Mouse (Mus musculus) layer of hippocampus, adult 18-20 months (tissue): Measurements from ENCODE around the gene Cdk2. TPM values are rescaled to one million over a fixed set of nuclear protein-coding genes. Genes with fewer than 3 reads are reported as not detected.
"Not testable (repeated sequence)": the region's sequence is repeated elsewhere in the genome, so short reads cannot be mapped to it uniquely, and the experiment has no call there.

Experiments used
- DNase-seq, 2 experiments: peaks; one replicate each; pipeline ENCODE4 v3.0.0; 2022; ENCODE audit warnings: low spot score in 2 of 2
- long read RNA-seq: library from polyadenylated mRNA; stranded (forward); transcript quantifications from one replicate; pipeline ENCODE4 v2.0.0, GENCODE M21; 2021
- total RNA-seq, 2 experiments: library from RNA; stranded (reverse); gene quantifications; 2 replicates each; pipeline ENCODE4 v1.2.3; 2021

The Cdk2 gene
- total RNA-seq: 1 to 10 TPM; 1.4 to 2.6 TPM
- long read RNA-seq, partial matches to known transcripts: 0 of 1 reads
- long read RNA-seq, other reads (novel, unspliced or antisense): 0 of 1 reads

GRCm38 (mm10) chr10:128704491-128705316 lies at the start of gene Cdk2:
Gene Cdk2 (minus strand): TSS chr10:128705031.
- DNase-seq: peak; percentile 70 to 84

DNA sequence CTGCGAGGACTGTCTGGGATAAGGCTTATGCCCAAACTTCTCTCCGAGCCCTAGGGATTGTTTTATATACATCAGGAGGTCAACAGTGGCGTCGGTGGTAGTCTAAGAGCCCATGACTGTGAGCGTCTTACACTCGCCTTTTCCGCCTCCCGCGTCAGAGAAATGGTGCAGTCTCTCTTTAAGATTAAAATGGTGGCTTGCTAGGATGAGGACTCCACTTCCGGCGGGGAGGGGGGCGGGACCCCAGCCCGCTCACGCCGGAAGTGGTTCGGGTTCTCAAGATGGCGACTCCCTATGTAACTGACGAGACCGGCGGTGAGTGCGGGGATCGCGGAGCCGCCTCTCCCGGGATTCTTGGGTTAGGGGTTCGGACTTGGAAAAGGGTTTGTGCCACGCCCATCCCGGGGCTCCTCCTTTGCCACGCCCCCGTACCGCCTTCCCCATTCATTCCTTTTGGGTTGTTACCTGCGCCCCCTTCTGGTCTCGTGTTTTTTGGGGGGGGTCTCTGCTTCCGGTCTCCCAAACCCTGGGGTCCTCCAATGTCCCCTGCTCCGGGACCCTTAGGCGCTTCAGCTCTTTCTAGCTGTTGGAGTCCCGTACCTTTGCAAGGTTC lies 43.5 kb upstream of the Cdk2 start:
- peak; percentile 71 to 86 for DNase-seq

DNA sequence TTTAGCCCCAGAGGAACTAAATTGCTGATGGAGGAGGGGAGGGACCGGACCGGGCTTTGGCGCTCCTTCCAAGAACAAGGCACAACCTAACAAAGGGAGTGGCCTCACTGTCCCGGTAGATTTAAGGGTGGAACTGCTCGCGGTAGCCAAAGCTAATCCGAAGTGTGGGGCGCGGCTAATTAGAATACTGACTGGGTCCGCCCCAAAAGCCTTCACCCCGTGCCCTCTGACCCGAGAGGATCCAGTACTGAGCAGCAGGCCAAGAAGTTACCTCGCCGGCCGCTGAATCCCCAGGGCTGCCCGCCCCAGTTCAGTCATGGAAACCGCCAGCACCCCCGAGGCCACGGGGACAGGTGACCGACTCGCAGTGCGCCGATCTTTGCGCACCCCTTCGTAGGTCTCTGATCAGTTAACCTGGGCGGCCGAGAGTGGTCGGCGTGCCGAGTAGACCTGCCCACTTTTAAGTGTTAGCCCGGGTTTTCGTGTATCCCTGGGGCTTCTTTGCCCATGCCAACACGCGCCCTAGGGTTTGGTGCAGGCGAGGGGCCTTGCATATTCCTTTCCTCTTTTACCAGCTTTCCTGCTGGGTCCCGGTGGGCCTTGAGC lies 42.9 kb upstream of the Cdk2 start, which contains the start of gene Pym1:
Pym1 (plus strand) TSS at position 244 of the 606 bp plus-strand sequence.
- DNase-seq: peak in 1 of 2 experiments; percentile 12

GRCm38 (mm10) chr10:128746972-128747645 lies 42.3 kb upstream of the Cdk2 start:
- DNase-seq: no peak

DNA sequence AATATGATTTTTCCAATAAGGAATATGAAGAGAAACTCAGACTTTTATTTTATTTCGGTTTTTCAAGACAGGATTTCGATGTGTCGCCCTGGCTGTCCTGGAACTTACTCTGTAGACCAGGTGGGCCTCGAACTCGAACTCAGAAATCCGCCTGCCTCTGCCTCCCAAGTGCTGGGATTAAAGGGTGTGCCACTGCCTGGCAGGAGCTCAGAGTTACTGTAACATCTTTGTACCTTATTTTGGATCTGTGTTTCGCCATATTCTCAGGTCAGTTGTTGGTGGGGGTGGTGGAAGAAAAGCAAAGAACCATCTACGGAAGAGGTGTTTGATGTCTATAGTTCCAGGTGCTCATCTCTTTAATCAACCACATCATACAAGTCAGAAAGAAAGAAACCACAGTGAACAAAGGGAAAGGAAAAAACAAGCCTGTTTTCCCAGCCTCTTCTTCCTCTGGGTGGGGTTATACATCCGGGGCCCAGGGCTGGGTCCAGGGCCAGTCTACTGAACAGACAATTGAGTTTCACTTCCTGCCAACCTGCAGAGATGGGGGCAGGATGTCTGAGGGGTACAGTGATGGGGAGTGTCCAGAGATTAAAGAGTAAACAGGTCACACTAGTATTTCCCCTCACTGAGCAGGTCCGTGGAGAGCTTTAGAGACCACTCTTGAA lies 41.2 kb upstream of the Cdk2 start:
- no peak for DNase-seq

DNA sequence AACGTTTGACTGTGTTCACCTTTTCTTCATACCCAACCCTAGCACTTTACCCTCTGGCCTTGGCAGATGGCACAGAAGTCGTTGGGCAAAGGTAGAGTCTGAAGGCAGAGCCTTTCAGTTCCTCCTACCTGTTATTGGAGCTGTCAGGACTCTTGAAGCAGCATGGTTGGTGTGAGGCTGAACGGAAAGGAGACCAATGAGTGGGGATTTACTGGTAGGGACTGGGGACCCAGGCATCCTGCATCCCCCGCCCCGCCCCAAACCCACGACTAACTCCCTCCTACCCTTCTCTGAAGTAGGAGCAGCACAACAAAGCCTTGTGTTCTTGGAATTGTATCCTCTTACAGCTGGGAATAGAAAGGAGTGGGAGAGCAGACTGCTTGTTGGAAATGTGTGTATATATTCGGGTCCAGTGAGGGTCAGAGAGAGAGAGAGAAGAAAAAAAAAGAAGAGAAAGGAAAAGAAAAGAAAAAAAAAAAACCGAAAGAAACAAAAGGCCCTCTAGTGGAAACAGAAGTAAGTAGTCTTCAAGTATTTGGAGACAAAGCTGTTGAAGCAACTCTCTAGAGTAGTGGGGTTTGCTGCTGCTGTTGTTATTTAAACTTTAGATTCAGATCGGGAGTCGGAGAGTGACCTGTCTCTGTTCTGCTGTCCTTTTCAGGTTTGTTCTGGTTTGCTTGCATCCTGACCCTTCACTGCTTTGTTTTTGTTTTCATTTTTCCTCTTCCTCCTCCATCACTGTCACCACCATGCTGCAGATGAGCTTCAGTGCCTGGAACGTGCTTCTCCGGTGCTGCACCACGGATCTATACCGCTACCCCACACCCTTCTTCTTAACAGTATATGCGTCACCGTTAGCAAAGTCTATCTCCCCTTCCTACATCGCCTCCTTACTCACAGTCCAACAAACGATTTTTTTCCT lies 40.1 kb upstream of the Cdk2 start, which contains the start of gene Dgka:
Dgka (minus strand) TSS at position 176 of the 922 bp plus-strand sequence.
- no peak for DNase-seq

DNA sequence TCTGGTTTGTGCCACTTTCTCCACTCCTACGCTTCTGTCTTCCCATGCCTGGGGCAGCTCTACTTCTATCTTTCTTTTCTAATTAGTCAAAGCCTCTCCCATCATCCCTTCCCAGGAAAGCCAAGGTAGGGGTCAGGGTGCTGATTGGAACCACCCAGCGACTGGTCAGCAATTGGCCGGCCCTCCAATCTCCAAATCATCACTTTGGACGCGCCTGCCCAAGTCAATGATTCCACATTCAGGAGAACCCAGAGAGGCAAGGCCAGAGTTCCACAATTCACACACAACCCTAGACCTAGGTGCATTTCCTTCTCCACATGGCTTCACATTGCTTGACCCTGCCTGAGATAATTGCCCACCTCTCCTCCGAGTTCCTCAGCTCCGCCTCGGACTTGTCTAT lies 39.4 kb upstream of the Cdk2 start:
- DNase-seq: no peak

DNA sequence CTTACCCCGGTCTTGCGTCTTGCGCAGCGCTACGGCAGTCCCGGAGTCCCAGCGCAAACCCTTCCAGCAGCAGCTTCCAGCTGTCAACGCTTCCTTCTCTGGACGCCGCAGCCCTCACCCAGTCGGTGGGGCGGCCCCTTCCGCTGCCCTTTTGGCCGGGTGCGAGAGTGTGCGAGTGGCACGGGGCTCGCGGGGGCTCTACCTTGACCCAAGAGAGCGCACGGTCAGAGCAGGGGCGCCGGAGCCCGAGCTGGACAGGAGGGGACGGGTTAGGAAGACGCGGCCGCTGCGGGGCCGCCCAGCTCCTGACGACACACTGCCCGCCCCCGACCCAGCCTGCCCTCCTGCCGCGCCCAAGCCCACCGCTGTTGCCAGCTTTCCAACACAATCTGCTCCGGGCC lies 39.0 kb upstream of the Cdk2 start:
- peak; percentile 34 to 39 for DNase-seq

DNA sequence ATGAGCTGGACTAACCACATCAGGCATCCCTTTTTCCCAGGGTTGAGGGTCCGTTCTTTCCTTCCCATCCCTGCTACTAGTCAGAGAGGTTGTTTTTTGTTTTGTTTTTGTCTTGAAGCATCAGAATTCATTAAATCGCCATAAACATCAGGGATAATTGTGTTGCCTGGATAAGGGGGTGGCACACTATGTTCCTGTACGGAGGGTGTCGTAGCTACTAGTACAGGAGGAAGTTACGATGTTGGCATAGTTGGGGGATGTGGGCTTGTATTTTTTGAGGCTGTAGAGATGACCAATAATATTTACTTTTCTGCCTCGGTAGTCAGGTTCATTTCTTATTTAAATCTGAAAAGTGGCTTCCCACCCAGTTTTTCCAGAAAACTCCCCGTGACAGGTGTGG lies 38.4 kb upstream of the Cdk2 start:
- DNase-seq: peak in 1 of 2 experiments; percentile 16

- no peak for DNase-seq
Measured at GRCm38 (mm10) chr10:128742616-128743015, 37.8 kb upstream of the Cdk2 start.

GRCm38 (mm10) chr10:128740296-128740695 lies 35.5 kb upstream of the Cdk2 start:
- DNase-seq: no peak

DNA sequence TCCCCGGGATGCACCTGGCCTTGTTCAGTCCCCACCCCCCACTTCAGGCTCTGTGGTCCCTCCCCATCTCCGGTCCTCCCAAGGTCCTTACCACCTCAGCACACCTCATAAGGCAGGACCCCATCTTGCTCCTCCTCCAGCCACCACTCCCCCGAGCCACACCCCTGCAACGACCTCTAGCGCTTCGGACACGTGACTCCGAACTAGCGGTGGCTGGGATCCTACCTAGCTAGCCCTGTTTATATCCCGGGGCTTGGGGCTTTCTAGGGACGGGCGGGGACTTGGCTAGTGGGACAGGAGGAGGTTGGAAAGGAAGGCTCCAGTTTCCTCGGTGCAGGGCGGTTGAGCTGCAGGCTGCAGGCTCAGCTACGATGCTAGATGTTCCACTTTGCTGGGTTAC lies 32.6 kb upstream of the Cdk2 start:
- no peak for DNase-seq

DNA sequence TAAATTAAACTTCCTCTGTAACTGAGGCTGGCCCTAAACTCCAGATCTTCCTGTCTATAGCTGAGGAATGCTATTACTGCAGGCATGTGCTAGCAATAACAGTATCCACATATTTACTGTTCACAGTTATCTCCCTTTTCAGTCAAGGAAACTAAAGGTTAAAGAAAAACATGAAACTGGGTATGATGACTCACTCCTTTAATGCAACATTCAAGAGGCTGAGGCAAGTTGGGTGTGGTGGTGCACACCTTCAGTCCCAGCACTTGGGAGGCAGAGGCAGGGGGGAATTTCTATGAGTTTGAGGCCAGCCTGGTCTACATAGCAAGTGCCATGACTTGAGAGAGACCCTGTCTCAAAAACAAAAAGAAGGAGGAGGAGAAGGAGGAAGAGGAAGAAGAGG lies 27.2 kb upstream of the Cdk2 start:
- no peak for DNase-seq

DNA sequence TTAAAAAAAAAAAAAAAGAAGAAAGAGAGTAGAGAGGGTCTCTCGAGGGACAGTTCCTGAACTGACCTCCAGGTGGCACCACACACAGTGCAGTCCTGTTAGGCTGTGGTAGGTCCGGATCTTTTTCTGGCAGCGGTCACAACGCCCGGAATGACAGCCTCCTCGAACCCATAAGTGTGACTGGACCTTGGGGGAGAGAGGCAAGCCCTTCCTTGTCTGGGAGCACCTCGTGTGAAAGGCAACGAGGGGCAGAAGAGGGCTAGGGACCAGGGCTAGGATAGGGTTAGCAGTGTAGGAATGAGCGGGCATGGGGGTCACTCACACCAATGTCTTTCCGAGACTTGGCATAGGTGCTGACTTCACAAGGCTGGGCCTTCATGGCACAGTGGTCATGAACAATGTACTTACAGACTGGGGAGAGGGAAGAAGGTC lies 26.2 kb upstream of the Cdk2 start:
- DNase-seq: peak; percentile 21 to 77

- no peak for DNase-seq
Measured at GRCm38 (mm10) chr10:128728059-128728458, 23.2 kb upstream of the Cdk2 start.

- not testable (repeated sequence) for DNase-seq
Measured at GRCm38 (mm10) chr10:128725466-128725865, 20.6 kb upstream of the Cdk2 start.

DNA sequence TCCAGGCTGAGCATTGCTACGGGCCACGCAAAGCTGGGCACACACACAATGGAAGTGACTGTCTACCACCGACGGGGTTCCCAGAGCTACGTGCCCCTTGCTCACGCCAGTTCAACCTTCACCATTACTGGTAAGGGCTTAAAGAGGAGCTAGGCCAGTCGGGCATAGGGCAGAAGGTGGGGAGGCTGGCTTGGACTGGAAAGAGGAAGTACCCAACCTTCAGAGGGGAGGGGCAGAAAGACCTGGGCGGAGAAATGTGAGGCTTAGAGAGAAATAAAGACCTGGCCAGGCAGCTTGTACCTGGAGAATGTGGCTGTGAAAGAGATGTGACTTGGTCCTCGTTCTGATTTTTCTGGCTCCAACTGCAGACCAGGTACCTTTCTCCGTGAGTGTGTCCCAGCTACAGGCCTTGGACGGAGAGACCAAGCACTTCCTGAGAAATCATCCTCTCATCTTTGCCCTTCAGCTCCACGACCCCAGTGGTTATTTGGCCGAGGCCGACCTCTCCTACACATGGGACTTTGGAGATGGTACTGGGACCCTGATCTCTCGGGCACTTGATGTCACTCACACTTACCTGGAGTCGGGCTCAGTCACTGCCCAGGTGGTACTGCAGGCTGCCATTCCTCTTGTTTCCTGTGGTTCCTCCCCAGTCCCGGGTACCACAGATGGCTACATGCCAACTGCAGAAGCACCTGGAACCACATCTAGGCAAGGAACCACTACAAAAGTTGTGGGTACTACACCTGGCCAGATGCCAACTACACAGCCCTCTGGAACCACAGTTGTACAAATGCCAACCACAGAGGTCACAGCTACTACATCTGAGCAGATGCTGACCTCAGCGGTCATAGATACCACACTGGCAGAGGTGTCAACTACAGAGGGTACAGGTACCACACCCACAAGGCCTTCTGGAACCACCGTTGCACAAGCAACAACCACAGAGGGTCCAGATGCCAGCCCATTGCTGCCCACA lies 11.0 kb upstream of the Cdk2 start:
- no peak for DNase-seq

GRCm38 (mm10) chr10:128711318-128711717 lies 6.5 kb upstream of the Cdk2 start:
- not testable (repeated sequence) for DNase-seq
